Mouse (Mus musculus): ENCODE measurements at regions not wholly inside any gene's neighbourhood (a gene's known extent, or its start where the extent isn't known, plus 50 kb on each side); places are given as distances from the start of the nearest gene placed in this dataset.
A peak's percentile ranks its signal among the peaks of the same experiment; 100 is the strongest.

- DNase-seq (ENCODE audit: low read depth, low spot score), result no peak
Measured at GRCm38 (mm10) chr9:87453261-87453660, 197.9 kb upstream of the Cep162 start.

GRCm38 (mm10) chr9:87452571-87452970 is 197.2 kb upstream of the Cep162 start:
- DNase-seq (ENCODE audit: low read depth, low spot score), result no peak

GRCm38 (mm10) chr9:87443467-87444235 is 188.3 kb upstream of the Cep162 start:
- DNase-seq (ENCODE audit: low read depth, low spot score), result no peak

- no peak for DNase-seq (ENCODE audit: low read depth, low spot score)
Measured at GRCm38 (mm10) chr9:87432072-87432471, 176.7 kb upstream of the Cep162 start.

- DNase-seq (ENCODE audit: low read depth, low spot score), result no peak
Measured at GRCm38 (mm10) chr9:87431523-87431922, 176.2 kb upstream of the Cep162 start.

- peak; percentile 63 for DNase-seq (ENCODE audit: low read depth, low spot score)
Measured at GRCm38 (mm10) chr9:87425201-87425600, 169.9 kb upstream of the Cep162 start.

GRCm38 (mm10) chr9:87421175-87421574 is 165.8 kb upstream of the Cep162 start:
- no peak for DNase-seq (ENCODE audit: low read depth, low spot score)

GRCm38 (mm10) chr9:87419376-87419775 is 164.0 kb upstream of the Cep162 start:
- DNase-seq (ENCODE audit: low read depth, low spot score), result peak; percentile 54

- DNase-seq (ENCODE audit: low read depth, low spot score), result no peak
Measured at GRCm38 (mm10) chr9:87412894-87413293, 157.6 kb upstream of the Cep162 start.

GRCm38 (mm10) chr9:87411044-87411443 is 155.7 kb upstream of the Cep162 start:
- no peak for DNase-seq (ENCODE audit: low read depth, low spot score)

- peak; percentile 70 for DNase-seq (ENCODE audit: low read depth, low spot score)
Measured at GRCm38 (mm10) chr9:87409736-87410135, 154.4 kb upstream of the Cep162 start.

- no peak for DNase-seq (ENCODE audit: low read depth, low spot score)
Measured at GRCm38 (mm10) chr9:87408805-87409204, 153.5 kb upstream of the Cep162 start.

- no peak for DNase-seq (ENCODE audit: low read depth, low spot score)
Measured at GRCm38 (mm10) chr9:87406476-87406875, 151.1 kb upstream of the Cep162 start.

- DNase-seq (ENCODE audit: low read depth, low spot score), result no peak
Measured at GRCm38 (mm10) chr9:87405115-87405720, 149.9 kb upstream of the Cep162 start.

GRCm38 (mm10) chr9:87402010-87402409 is 146.7 kb upstream of the Cep162 start:
- no peak for DNase-seq (ENCODE audit: low read depth, low spot score)

GRCm38 (mm10) chr9:87387516-87387915 is 132.2 kb upstream of the Cep162 start:
- DNase-seq (ENCODE audit: low read depth, low spot score), result no peak

GRCm38 (mm10) chr9:87383513-87383912 is 128.2 kb upstream of the Cep162 start:
- no peak for DNase-seq (ENCODE audit: low read depth, low spot score)

GRCm38 (mm10) chr9:87377921-87378320 is 122.6 kb upstream of the Cep162 start:
- DNase-seq (ENCODE audit: low read depth, low spot score), result no peak

GRCm38 (mm10) chr9:87376731-87377310 is 121.5 kb upstream of the Cep162 start:
- no peak for DNase-seq (ENCODE audit: low read depth, low spot score)

- no peak for DNase-seq (ENCODE audit: low read depth, low spot score)
Measured at GRCm38 (mm10) chr9:87372251-87372905, 117.0 kb upstream of the Cep162 start.

GRCm38 (mm10) chr9:87369059-87369458 is 113.7 kb upstream of the Cep162 start:
- peak; percentile 7 for DNase-seq (ENCODE audit: low read depth, low spot score)

- DNase-seq (ENCODE audit: low read depth, low spot score), result no peak
Measured at GRCm38 (mm10) chr9:87347008-87347407, 91.7 kb upstream of the Cep162 start.
